Mouse (Mus musculus) gastrocnemius, adult 2 months (tissue): Measurements from ENCODE around the gene Tcf15. TPM values are rescaled to one million over a fixed set of nuclear protein-coding genes. Genes with fewer than 3 reads are reported as not detected.

Experiments used
- DNase-seq: peaks from one replicate; pipeline ENCODE4 v3.0.0; 2022
- H3K27ac ChIP-seq: fragments of 200-600 bp; 2 replicates; pipeline ENCODE4 v1.8.1; 2022; ENCODE audit warnings: mild to moderate bottlenecking
- H3K4me3 ChIP-seq: fragments of 200-600 bp; 2 replicates; pipeline ENCODE4 v1.8.1; 2022; ENCODE audit warnings: mild to moderate bottlenecking, moderate library complexity
- CTCF ChIP-seq: fragments of 200-600 bp; IDR thresholded peaks from 2 replicates; pipeline ENCODE4 v1.8.1; 2022; ENCODE audit warnings: antibody characterized with exemption, mild to moderate bottlenecking, moderate library complexity
- intact Hi-C: fragments of 180-260 bp; cut with DNase I; formaldehyde crosslinking; loops from one replicate; pipeline ENCODE4 v1.15.1; 2025
- total RNA-seq, 2 experiments: library from RNA; stranded (reverse); gene quantifications; 2 replicates each; pipeline ENCODE4 v1.2.3; 2021

Tcf15 gene
- total RNA-seq, 2 experiments from 2014 or later = 14.9 to 22.8 TPM

- Histone ChIP-seq H3K27ac (peak overlapping the region; percentile 89), H3K4me3 (peak overlapping the region; percentile 62)
- peak; percentile 87 for DNase-seq
- intact Hi-C loops = no loop called here
- TF ChIP-seq CTCF = no peak
These were observed 37.0 kb downstream of the Tcf15 start for GRCm38 (mm10) chr2:152180323-152180722.

- no peak overlapping the region for H3K4me3 ChIP-seq
- no peak overlapping the region for H3K27ac ChIP-seq
- no peak for DNase-seq
- no peak for TF ChIP-seq CTCF
- intact Hi-C loops = no loop called here
These were observed 43.8 kb downstream of the Tcf15 start for GRCm38 (mm10) chr2:152187132-152187531.

- peak overlapping the region; percentile 83 for H3K27ac ChIP-seq
- intact Hi-C loops = no loop called here
These were observed 45.9 kb downstream of the Tcf15 start for GRCm38 (mm10) chr2:152189213-152189612.

GRCm38 (mm10) chr2:152189640-152190039 is 46.3 kb downstream of the Tcf15 start:
- peak; percentile 41 for DNase-seq
- TF ChIP-seq CTCF = no peak
- intact Hi-C loops = no loop called here
- H3K4me3 ChIP-seq = no peak overlapping the region
- peak overlapping the region; percentile 83 for H3K27ac ChIP-seq

More at GRCm38 (mm10) chr2:152189213-152189612, 45.9 kb downstream of the Tcf15 start:
- 0 out of 2 replicates have a peak overlapping the region, but pooled peaks have one; percentile 26 for H3K4me3 ChIP-seq
- TF ChIP-seq CTCF = no peak
- DNase-seq = no peak

- Histone ChIP-seq H3K4me3 (no peak overlapping the region), H3K27ac (peak overlapping the region; percentile 80)
- TF ChIP-seq CTCF = no peak
- intact Hi-C loops = no loop called here
- DNase-seq = no peak
These were observed 46.8 kb downstream of the Tcf15 start for GRCm38 (mm10) chr2:152190161-152190560.

- intact Hi-C loops = no loop called here
- no peak overlapping the region for H3K27ac ChIP-seq
- no peak for TF ChIP-seq CTCF
- no peak overlapping the region for H3K4me3 ChIP-seq
- DNase-seq = no peak
These were observed 49.4 kb downstream of the Tcf15 start for GRCm38 (mm10) chr2:152192591-152193345.

- no peak for DNase-seq
- Histone ChIP-seq H3K4me3 (no peak overlapping the region), H3K27ac (peak overlapping the region; percentile 12; the same call in 1 of the 2 replicates)
- intact Hi-C loops = no loop called here
- no peak for TF ChIP-seq CTCF
These were observed 50.0 kb downstream of the Tcf15 start for GRCm38 (mm10) chr2:152193346-152193710.

- TF ChIP-seq CTCF = no peak
- Histone ChIP-seq H3K27ac (no peak overlapping the region), H3K4me3 (no peak overlapping the region)
- intact Hi-C loops = no loop called here
- DNase-seq = no peak
These were observed 51.2 kb downstream of the Tcf15 start for GRCm38 (mm10) chr2:152194586-152194985.

- H3K27ac ChIP-seq = peak overlapping the region; percentile 48
- no peak overlapping the region for H3K4me3 ChIP-seq
- no peak for DNase-seq
- TF ChIP-seq CTCF = no peak
- intact Hi-C loops = loop anchor here (1.0 kb wide), 2 partner anchors 86 to 168 kb away; no protein-coding TSS in a partner anchor
These were observed 53.5 kb downstream of the Tcf15 start for GRCm38 (mm10) chr2:152196896-152197295.

- intact Hi-C loops = loop anchor here (1.0 kb wide), 2 partner anchors 86 to 168 kb away; no protein-coding TSS in a partner anchor
- no peak overlapping the region for H3K4me3 ChIP-seq
- peak; percentile 90; the same call in 1 of the 2 replicates for TF ChIP-seq CTCF
- DNase-seq = peak; percentile 61
- peak overlapping the region; percentile 48 for H3K27ac ChIP-seq
These were observed 53.9 kb downstream of the Tcf15 start for GRCm38 (mm10) chr2:152197301-152197712.

Other genes starting within 250 kb of the Tcf15 start
- under 1 TPM in 1 of 2 experiments, not detected in 1; 0.20 TPM for gene Angpt4, start 232.4 kb upstream of the Tcf15 start, total RNA-seq
- gene Fam110a, start 163.3 kb upstream of the Tcf15 start, total RNA-seq = 1 to 10 TPM; 1.8 to 2.6 TPM
- 1 to 10 TPM in 1 of 2 experiments, under 1 TPM in 1; 0.69 to 1.6 TPM for gene Slc52a3, start 147.1 kb upstream of the Tcf15 start, total RNA-seq
- gene Scrt2, start 62.0 kb upstream of the Tcf15 start, total RNA-seq = not detected
- gene Srxn1, start 38.0 kb upstream of the Tcf15 start, total RNA-seq = 10 to 100 TPM; 24.3 to 28.7 TPM
- gene Csnk2a1, start 83.3 kb downstream of the Tcf15 start, total RNA-seq = 100 to 1,000 TPM in 1 of 2 experiments, 10 to 100 TPM in 1; 91.1 to 102 TPM
- 10 to 100 TPM; 26.4 to 27.8 TPM for gene Tbc1d20, start 150.3 kb downstream of the Tcf15 start, total RNA-seq
- gene Rbck1, start 189.1 kb downstream of the Tcf15 start, total RNA-seq = 10 to 100 TPM; 27.0 to 31.1 TPM
- 1 to 10 TPM; 1.2 to 1.4 TPM for gene Trib3, start 200.5 kb downstream of the Tcf15 start, total RNA-seq
- not detected for gene Nrsn2, start 233.1 kb downstream of the Tcf15 start, total RNA-seq